Mouse (Mus musculus): ENCODE results near the gene Cflar. TPM values are rescaled to one million over a fixed set of nuclear protein-coding genes. Genes with fewer than 3 reads are reported as not detected.
"Not testable (repeated sequence)": the region's sequence is repeated elsewhere in the genome, so short reads cannot be mapped to it uniquely, and the experiment has no call there.

The Cflar gene
- total RNA-seq, 2 experiments from 2014 or later = 72.3 to 117 TPM

GRCm38 (mm10) chr1:58772084-58772483 is 60.8 kb downstream of the Cflar start:
- ATAC-seq (ENCODE audit: poor library complexity, severe bottlenecking) = no peak

GRCm38 (mm10) chr1:58773280-58773679 is 62.0 kb downstream of the Cflar start:
- ATAC-seq (ENCODE audit: poor library complexity, severe bottlenecking) = peak; percentile 71

- ATAC-seq (ENCODE audit: poor library complexity, severe bottlenecking) = peak; percentile 76
These were observed 62.6 kb downstream of the Cflar start for GRCm38 (mm10) chr1:58773905-58774304.

- ATAC-seq (ENCODE audit: poor library complexity, severe bottlenecking) = no peak
These were observed 64.1 kb downstream of the Cflar start for GRCm38 (mm10) chr1:58775361-58775760.

GRCm38 (mm10) chr1:58777583-58777982 is 66.3 kb downstream of the Cflar start:
- ATAC-seq (ENCODE audit: poor library complexity, severe bottlenecking) = no peak

- ATAC-seq (ENCODE audit: poor library complexity, severe bottlenecking) = no peak
These were observed 66.9 kb downstream of the Cflar start for GRCm38 (mm10) chr1:58778226-58778625.

- no peak for ATAC-seq (ENCODE audit: poor library complexity, severe bottlenecking)
These were observed 75.0 kb downstream of the Cflar start for GRCm38 (mm10) chr1:58786276-58786675.

- ATAC-seq (ENCODE audit: poor library complexity, severe bottlenecking) = no peak
These were observed 77.1 kb downstream of the Cflar start for GRCm38 (mm10) chr1:58788410-58788809.

- no peak for ATAC-seq (ENCODE audit: poor library complexity, severe bottlenecking)
These were observed 83.4 kb downstream of the Cflar start for GRCm38 (mm10) chr1:58794705-58795104.

GRCm38 (mm10) chr1:58795291-58796058 is 84.2 kb downstream of the Cflar start, which contains the start of gene Casp8:
Gene Casp8 (plus strand): TSS chr1:58795374.
- peak; percentile 90 for ATAC-seq (ENCODE audit: poor library complexity, severe bottlenecking)

- no peak for ATAC-seq (ENCODE audit: poor library complexity, severe bottlenecking)
These were observed 84.7 kb downstream of the Cflar start for GRCm38 (mm10) chr1:58796059-58796363.

GRCm38 (mm10) chr1:58796853-58797252 is 85.5 kb downstream of the Cflar start:
- ATAC-seq (ENCODE audit: poor library complexity, severe bottlenecking) = no peak

- peak; percentile 24; the same call in 1 of the 2 replicates for ATAC-seq (ENCODE audit: poor library complexity, severe bottlenecking)
These were observed 86.1 kb downstream of the Cflar start for GRCm38 (mm10) chr1:58797370-58797769.

GRCm38 (mm10) chr1:58798911-58799310 is 87.6 kb downstream of the Cflar start:
- no peak for ATAC-seq (ENCODE audit: poor library complexity, severe bottlenecking)

- ATAC-seq (ENCODE audit: poor library complexity, severe bottlenecking) = not testable (repeated sequence)
These were observed 89.3 kb downstream of the Cflar start for GRCm38 (mm10) chr1:58800644-58801043.

GRCm38 (mm10) chr1:58801558-58802285 is 90.4 kb downstream of the Cflar start:
- no peak for ATAC-seq (ENCODE audit: poor library complexity, severe bottlenecking)

- peak; percentile 94 for ATAC-seq (ENCODE audit: poor library complexity, severe bottlenecking)
These were observed 91.3 kb downstream of the Cflar start for GRCm38 (mm10) chr1:58802322-58803273.

- ATAC-seq (ENCODE audit: poor library complexity, severe bottlenecking) = peak; percentile 45; the same call in 1 of the 2 replicates
These were observed 92.2 kb downstream of the Cflar start for GRCm38 (mm10) chr1:58803531-58803930.

GRCm38 (mm10) chr1:58806651-58807050 is 95.3 kb downstream of the Cflar start:
- no peak for ATAC-seq (ENCODE audit: poor library complexity, severe bottlenecking)
